Mouse (Mus musculus): ENCODE data around the gene Cnot3.
"Not testable (repeated sequence)": the region's sequence is repeated elsewhere in the genome, so short reads cannot be mapped to it uniquely, and the experiment has no call there.

The Cnot3 gene

DNA sequence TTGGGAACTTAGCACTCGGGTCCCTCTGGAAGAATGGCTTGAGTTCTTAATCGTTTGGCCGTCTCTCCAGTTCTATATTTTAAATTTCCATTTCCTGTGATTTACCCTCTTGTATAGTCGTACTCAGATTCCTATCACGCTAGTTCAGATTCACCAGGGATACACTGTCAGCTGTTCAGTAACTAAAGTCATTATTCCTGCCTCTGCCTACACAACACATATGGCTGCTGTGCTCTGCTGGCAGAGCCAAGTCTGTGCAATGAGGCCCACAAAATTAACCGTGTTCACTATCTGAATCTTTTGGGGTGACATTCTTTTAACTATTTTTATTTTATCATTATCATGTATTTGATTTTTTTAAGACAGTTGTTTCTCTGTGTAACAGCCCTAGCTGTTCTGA lies 53.4 kb downstream of the Cnot3 start:
- no peak for DNase-seq (ENCODE audit: low spot score)

DNA sequence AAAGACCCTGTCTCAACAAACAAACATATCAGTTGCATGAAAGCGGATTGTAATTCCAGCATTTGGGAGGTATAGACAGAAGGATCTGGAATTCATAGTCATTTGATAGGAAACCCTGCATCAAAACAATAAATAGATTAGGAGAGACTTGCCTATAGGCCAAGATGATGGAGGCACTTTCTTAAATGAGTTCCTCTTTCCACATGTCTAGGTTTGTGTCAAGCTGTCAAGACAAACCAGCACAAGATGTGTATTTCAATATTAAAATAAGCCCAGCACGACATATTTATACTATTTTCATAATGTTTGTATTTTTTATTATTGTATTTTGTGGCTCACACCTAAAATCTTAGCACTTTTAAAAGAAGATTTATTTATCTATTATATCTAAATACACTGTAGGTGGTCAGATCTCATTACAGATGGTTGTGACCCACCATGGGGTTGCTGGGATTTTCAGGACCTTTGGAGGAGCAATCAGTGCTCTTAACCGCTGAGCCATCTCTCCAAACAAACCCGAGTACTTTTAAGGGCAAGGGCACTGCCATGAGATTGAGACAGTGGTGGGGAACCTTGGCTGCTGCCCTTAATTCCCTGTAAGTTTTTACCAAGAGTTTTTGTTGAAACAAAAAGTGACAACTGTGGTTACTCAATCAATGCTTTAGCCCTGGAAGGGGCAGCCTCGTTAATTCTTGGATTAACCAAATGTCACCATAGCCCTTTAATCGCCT lies 58.2 kb downstream of the Cnot3 start:
- DNase-seq (ENCODE audit: low spot score) = no peak

GRCm38 (mm10) chr7:3703879-3704441 lies 58.9 kb downstream of the Cnot3 start, which contains the start of gene Rps9:
Rps9 (plus strand) TSS chr7:3703993.
- peak; percentile 95 for DNase-seq (ENCODE audit: low spot score)

- no peak for DNase-seq (ENCODE audit: low spot score)
These were observed 59.4 kb downstream of the Cnot3 start for GRCm38 (mm10) chr7:3704475-3704874.

DNA sequence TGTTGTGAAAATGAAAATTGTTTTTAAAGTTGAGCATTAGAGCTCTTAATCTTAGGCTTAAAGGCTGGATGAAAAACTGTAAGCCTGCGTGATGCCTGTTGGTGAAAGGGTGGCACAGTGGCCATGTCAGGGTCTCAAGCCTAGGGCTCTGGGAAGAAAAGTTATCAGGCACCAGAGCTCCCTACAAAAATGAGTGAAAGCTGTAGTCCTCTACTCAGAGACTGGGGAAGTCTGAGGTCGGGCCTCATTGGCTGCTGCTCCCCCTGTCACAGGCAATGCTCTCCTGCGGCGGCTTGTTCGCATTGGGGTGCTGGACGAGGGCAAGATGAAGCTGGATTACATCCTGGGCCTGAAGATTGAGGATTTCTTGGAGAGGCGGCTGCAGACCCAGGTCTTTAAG lies 60.4 kb downstream of the Cnot3 start:
- DNase-seq (ENCODE audit: low spot score) = not testable (repeated sequence)

- DNase-seq (ENCODE audit: low spot score) = no peak
These were observed 60.8 kb downstream of the Cnot3 start for GRCm38 (mm10) chr7:3705911-3706310.

DNA sequence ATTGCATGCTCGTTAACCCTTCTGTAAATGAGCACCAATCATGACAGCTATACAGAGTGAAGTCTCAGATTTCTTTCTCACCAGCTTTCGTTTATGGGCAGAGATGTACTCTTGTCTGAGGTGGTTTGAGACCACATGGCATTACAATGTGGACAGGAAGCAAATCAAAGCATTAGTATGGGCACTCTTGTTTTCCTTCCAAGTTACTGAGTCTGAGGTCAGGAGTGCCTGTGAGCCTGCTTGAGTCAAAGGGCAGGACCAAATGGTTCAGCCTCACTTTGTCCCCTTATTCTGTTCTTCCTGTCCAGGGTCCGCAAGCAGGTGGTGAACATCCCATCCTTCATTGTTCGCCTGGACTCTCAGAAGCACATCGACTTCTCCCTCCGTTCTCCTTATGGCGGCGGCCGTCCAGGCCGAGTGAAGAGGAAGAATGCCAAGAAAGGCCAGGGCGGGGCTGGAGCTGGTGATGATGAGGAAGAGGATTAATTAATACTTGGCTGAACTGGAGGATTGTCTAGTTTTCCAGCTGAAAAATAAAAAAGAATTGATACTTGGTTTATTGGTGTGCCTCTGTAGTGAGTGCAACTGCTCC lies 61.4 kb downstream of the Cnot3 start:
- DNase-seq (ENCODE audit: low spot score) = no peak

GRCm38 (mm10) chr7:3707027-3707426 lies 62.0 kb downstream of the Cnot3 start:
- no peak for DNase-seq (ENCODE audit: low spot score)

DNA sequence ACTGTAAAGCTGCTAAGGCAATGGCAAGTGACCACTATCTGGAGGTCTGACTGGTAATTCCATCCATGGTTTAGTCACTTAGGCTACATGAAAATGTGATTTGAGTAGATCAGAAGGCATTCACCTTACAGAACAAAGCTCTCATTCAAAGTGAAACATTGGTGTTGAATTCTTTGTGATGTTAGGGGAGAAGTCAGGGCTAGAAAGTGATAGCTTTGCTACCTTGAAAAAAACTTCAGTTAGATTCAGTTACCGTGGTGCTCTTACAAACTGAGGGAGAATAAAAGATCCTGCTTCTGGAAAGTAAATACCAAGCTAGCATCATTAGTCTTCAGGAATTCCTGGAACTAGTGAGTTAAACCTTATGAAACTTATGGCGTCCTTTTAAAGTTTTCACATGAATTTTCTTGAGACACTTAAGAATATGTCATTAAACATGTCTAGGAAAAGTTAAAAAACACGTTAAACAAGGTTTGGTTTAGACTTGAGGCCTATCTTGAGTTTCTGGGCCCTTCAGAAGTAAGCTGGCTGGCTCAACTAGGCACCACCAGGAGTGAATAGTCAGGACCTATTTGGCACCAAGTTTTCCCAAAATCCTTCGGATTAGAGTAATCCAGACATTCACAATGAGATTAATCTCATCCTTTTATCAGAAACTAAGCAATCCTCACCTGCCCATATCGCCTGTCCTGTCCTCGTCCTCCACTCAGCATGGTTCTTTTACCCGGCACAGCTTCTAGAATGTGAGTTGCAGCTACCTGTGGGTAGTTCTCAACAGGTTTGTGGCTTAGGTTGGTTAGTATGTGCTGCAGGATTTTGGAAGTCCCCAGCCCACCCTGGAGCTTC lies 62.7 kb downstream of the Cnot3 start:
- DNase-seq (ENCODE audit: low spot score) = no peak

- not testable (repeated sequence) for DNase-seq (ENCODE audit: low spot score)
These were observed 63.4 kb downstream of the Cnot3 start for GRCm38 (mm10) chr7:3708447-3708980.

DNA sequence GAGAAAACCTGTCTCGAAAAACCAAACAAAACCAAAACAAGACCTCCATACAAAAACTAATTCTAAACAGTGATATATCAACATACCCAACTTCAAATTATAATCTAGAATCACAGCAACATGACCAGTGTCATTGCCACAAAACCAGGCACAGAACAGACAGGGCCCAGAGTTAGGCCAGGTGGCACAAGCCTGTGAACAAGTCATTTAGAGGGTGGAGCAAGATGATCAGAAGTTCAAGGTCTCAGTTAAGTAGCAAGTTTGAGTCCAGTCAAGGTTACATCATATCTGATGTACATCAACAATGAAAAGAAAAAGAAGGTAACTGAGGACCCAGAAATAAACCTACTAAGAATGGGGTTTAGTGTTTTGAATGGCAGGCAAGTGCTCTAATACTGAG lies 63.9 kb downstream of the Cnot3 start:
- DNase-seq (ENCODE audit: low spot score) = no peak

Data from left cerebral cortex, adult 11 months (tissue).